In the genomic region with DNA sequence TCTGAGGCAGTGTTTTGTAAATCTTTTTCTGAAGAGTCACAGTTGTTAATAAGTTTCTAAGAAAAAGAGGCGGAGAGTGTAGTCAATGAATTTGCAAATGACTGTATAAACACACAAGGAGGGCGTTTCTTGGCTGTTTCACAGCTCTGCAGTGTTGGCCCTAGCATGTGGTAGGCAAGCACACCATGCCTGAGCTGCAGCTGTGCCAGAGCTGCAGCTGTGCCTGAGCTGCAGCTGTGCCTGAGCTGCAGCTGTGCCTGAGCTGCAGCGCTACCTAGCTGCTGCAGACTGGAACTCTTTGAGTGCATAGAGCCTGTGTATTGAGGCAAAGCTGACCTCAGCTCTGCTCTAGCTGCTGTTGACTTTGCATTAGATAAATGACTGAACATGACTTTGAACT, we compare ENCODE assay signal across 8 mouse cellular contexts. TPM values are rescaled to one million over a fixed set of nuclear protein-coding genes. Genes with fewer than 3 reads are reported as not detected.
DNase-seq lines count a peak whose midpoint lies in the region; ATAC-seq and TF ChIP-seq lines count a peak whose summit lies in the region.

No protein-coding gene starts in this region.

- no peak overlapping the region for H3K4me3 ChIP-seq in heart, adult 2 months
- no peak overlapping the region for H3K4me3 ChIP-seq in embryonic facial prominence, embryonic 11.5 days (ENCODE audit: low read depth, low read length)
- no peak overlapping the region for H3K4me3 ChIP-seq in kidney, embryonic 16.5 days (ENCODE audit: low read length)

- DNase-seq in heart, adult 2 months = no peak
- DNase-seq in heart, adult 8-10 months (ENCODE audit: low spot score) = no peak
- peak; percentile 45 for DNase-seq in embryonic facial prominence, embryonic 11.5 days (ENCODE audit: low spot score)
- peak; percentile 38 for DNase-seq in mesoderm, embryonic 11.5 days (ENCODE audit: low read depth, low spot score)
- DNase-seq in heart, postnatal 25 days (ENCODE audit: low spot score) = no peak
- DNase-seq in ovary, adult 18-20 months (ENCODE audit: low spot score) = no peak
- DNase-seq in thymus, postnatal 36 days = no peak

- 52% methylated on average over 3 of the region's 3 CpGs for WGBS in heart, adult 2 months
- WGBS in embryonic facial prominence, embryonic 11.5 days = 39% methylated on average over 3 of the region's 3 CpGs
- 23% methylated on average over 3 of the region's 3 CpGs for WGBS in kidney, embryonic 16.5 days

- no peaks in the 10 kb centered on the region for H3K36me3 ChIP-seq in heart, adult 2 months (ENCODE audit: control insufficient read depth, insufficient read depth, low read length)
- H3K36me3 ChIP-seq in embryonic facial prominence, embryonic 11.5 days (replicated peaks; ENCODE audit: control insufficient read depth, insufficient read depth, low read depth, low read length) = no peaks in the 10 kb centered on the region
- H3K36me3 ChIP-seq in kidney, embryonic 16.5 days (ENCODE audit: insufficient read depth, low read length) = no peaks in the 10 kb centered on the region

- peak; percentile 65; the same call in 1 of the 2 replicates for ATAC-seq in embryonic facial prominence, embryonic 11.5 days (replicated peaks; ENCODE audit: insufficient number of reproducible peaks, low FRiP score, low TSS enrichment, low read depth)
- ATAC-seq in kidney, embryonic 16.5 days (ENCODE audit: low FRiP score, low TSS enrichment) = peak; percentile 87

- H3K27ac ChIP-seq in heart, adult 2 months = no peak overlapping the region
- H3K27ac ChIP-seq in embryonic facial prominence, embryonic 11.5 days (replicated peaks; ENCODE audit: low read depth, low read length) = no peak overlapping the region
- H3K27ac ChIP-seq in kidney, embryonic 16.5 days (ENCODE audit: low read length) = peak overlapping the region; percentile 54; the same call in 1 of the 2 replicates

- no peaks in the 10 kb centered on the region for H3K79me2 ChIP-seq in heart, adult 2 months (replicated peaks; ENCODE audit: control insufficient read depth, insufficient read depth, low read length)

- TF ChIP-seq POLR2A in heart, adult 2 months (IDR thresholded peaks at IDR 0.05; ENCODE audit: insufficient read depth, low read depth, low read length) = no peak

- intact Hi-C loops in heart, adult 2 months (cut with DNase I) = no loop called here
- intact Hi-C loops in heart, postnatal 25 days (cut with DNase I) = no loop called here

- H3K9me3 ChIP-seq in embryonic facial prominence, embryonic 11.5 days (replicated peaks; ENCODE audit: control insufficient read depth, low read length) = no peaks in the 10 kb centered on the region
- H3K9me3 ChIP-seq in kidney, embryonic 16.5 days (ENCODE audit: low read length) = no peaks in the 10 kb centered on the region

- H3K4me1 ChIP-seq in heart, adult 2 months (ENCODE audit: control insufficient read depth, insufficient read depth, low read length) = no peaks in the 10 kb centered on the region
- no peaks in the 10 kb centered on the region for H3K4me1 ChIP-seq in embryonic facial prominence, embryonic 11.5 days (ENCODE audit: control insufficient read depth, insufficient read depth, low read length)
- no peaks in the 10 kb centered on the region for H3K4me1 ChIP-seq in kidney, embryonic 16.5 days (ENCODE audit: insufficient read depth, low read length)

- no peaks in the 10 kb centered on the region for H3K27me3 ChIP-seq in heart, adult 2 months (ENCODE audit: control insufficient read depth, insufficient read depth, low read length)
- H3K27me3 ChIP-seq in embryonic facial prominence, embryonic 11.5 days (ENCODE audit: control insufficient read depth, insufficient read depth, low read length) = no peaks in the 10 kb centered on the region
- no peaks in the 10 kb centered on the region for H3K27me3 ChIP-seq in kidney, embryonic 16.5 days (ENCODE audit: insufficient read depth, low read length)

- TF ChIP-seq EP300 in heart, adult 2 months (IDR thresholded peaks at IDR 0.05; ENCODE audit: insufficient read depth, low read depth, low read length) = no peak

- H3K9ac ChIP-seq in heart, adult 2 months (ENCODE audit: low read depth, low read length) = no peak overlapping the region
- no peak overlapping the region for H3K9ac ChIP-seq in embryonic facial prominence, embryonic 11.5 days (replicated peaks; ENCODE audit: low read length)
- no peak overlapping the region for H3K9ac ChIP-seq in kidney, embryonic 16.5 days (replicated peaks; ENCODE audit: low read length)

- peak; percentile 37 for TF ChIP-seq CTCF in heart, adult 2 months (IDR thresholded peaks at IDR 0.05)

- H3K4me2 ChIP-seq in embryonic facial prominence, embryonic 11.5 days (ENCODE audit: low read depth, low read length) = no peak overlapping the region
- H3K4me2 ChIP-seq in kidney, embryonic 16.5 days (replicated peaks; ENCODE audit: low read depth, low read length) = no peak overlapping the region

RNA-seq across cellular contexts. Expression of a gene that starts 17.5 kb away (rescaled TPM):
- total RNA-seq in heart, adult 2 months (2021) = not detected
- not detected in 2 replicates for polyA plus RNA-seq in heart, adult 2 months (2012; rRNA removed)
- not detected for total RNA-seq in heart, adult 8-10 months (2022)
- 0.11 and 0.42 TPM in 2 replicates for polyA plus RNA-seq in embryonic facial prominence, embryonic 11.5 days (2014; fragmentation: Nextera tagmentation; extraction: Ambion mirVana)
- 0.20 TPM in 1 of 2 replicates, not detected in the other for polyA plus RNA-seq in kidney, embryonic 16.5 days (2015; fragmentation: Nextera tagmentation; extraction: Ambion mirVana)
- total RNA-seq in heart, postnatal 25 days (2021) = not detected

RNA-seq across cellular contexts. Expression of a gene that starts 17.8 kb away (rescaled TPM):
- not detected for total RNA-seq in heart, adult 2 months (2021)
- 0.21 and 0.29 TPM in 2 replicates for polyA plus RNA-seq in heart, adult 2 months (2012; rRNA removed)
- total RNA-seq in heart, adult 8-10 months (2022) = under 1 TPM in 2 of 4 experiments, not detected in 2; 0.19 to 0.69 TPM
- polyA plus RNA-seq in embryonic facial prominence, embryonic 11.5 days (2014; fragmentation: Nextera tagmentation; extraction: Ambion mirVana) = 12.6 and 14.2 TPM in 2 replicates
- polyA plus RNA-seq in kidney, embryonic 16.5 days (2015; fragmentation: Nextera tagmentation; extraction: Ambion mirVana) = 1.7 and 2.2 TPM in 2 replicates
- total RNA-seq in heart, postnatal 25 days (2021) = not detected

Comparison
In these comparisons a context has a peak if more than half of its experiments do, and no peak if none do; other contexts are left out.
1. DNase-seq: peak in embryonic facial prominence, embryonic 11.5 days (single experiment) and mesoderm, embryonic 11.5 days (single experiment); none in heart, adult 2 months (0 of 2), heart, adult 8-10 months (single experiment), heart, postnatal 25 days (single experiment), ovary, adult 18-20 months (single experiment) and thymus, postnatal 36 days (0 of 2).